Mouse (Mus musculus) liver, embryonic 11.5 days (tissue): ENCODE results near the gene Kcnma1. TPM values are rescaled to one million over a fixed set of nuclear protein-coding genes. Genes with fewer than 3 reads are reported as not detected.

Experiments used
- ATAC-seq: fragments of 200-750 bp; cut with Nextera tagmentation; replicated peaks from 2 replicates; pipeline ENCODE4 v1.8.0; 2017; ENCODE audit warnings: moderate number of reproducible peaks, mild to moderate bottlenecking, moderate TSS enrichment, moderate library complexity; ENCODE audit not compliant: low FRiP score
- DNase-seq: peaks from one replicate; pipeline ENCODE4 v3.0.0-alpha.2; 2017; ENCODE audit warnings: low spot score
- H3K27ac ChIP-seq: fragments of 300-500 bp; sonication (generic); 2 replicates; pipeline ENCODE4 v1.5.1; 2014; ENCODE audit warnings: mild to moderate bottlenecking, low read depth, low read length, control low read depth
- H3K27me3 ChIP-seq: fragments of 300-500 bp; sonication (generic); replicated peaks from 2 replicates; pipeline ENCODE4 v1.6.1; 2014; ENCODE audit warnings: low read length, mixed read lengths; ENCODE audit not compliant: control insufficient read depth, insufficient read depth
- H3K36me3 ChIP-seq: fragments of 300-500 bp; sonication (generic); 2 replicates; pipeline ENCODE4 v1.6.1; 2014; ENCODE audit warnings: mild to moderate bottlenecking, low read length, moderate library complexity, mixed read lengths; ENCODE audit not compliant: control insufficient read depth, insufficient read depth
- H3K4me1 ChIP-seq: fragments of 300-500 bp; sonication (generic); replicated peaks from 2 replicates; pipeline ENCODE4 v1.6.1; 2014; ENCODE audit warnings: low read length, mixed read lengths; ENCODE audit not compliant: control insufficient read depth, insufficient read depth
- H3K4me2 ChIP-seq: fragments of 300-500 bp; sonication (generic); 2 replicates; pipeline ENCODE4 v1.6.1; 2014; ENCODE audit warnings: mild to moderate bottlenecking, control low read depth, moderate library complexity
- H3K4me3 ChIP-seq: fragments of 300-500 bp; sonication (generic); 2 replicates; pipeline ENCODE4 v1.5.1; 2014; ENCODE audit warnings: low read depth, low read length, control low read depth
- H3K9ac ChIP-seq: fragments of 300-500 bp; sonication (generic); 2 replicates; pipeline ENCODE4 v1.6.1; 2014; ENCODE audit warnings: low read depth, low read length, control low read depth
- H3K9me3 ChIP-seq: fragments of 300-500 bp; sonication (generic); 2 replicates; pipeline ENCODE4 v1.6.1; 2016; ENCODE audit warnings: low read length, inconsistent platforms, mixed read lengths; ENCODE audit not compliant: control insufficient read depth
- WGBS: fragments of 180-500 bp; shearing (Covaris S2); extraction: QIAGEN DNeasy Blood & Tissue Kit; methylation state at CpG from one replicate; pipeline ENCODE4 v1.1.7; 2014; 5-methylcytosine and 5-hydroxymethylcytosine counted together
- polyA plus RNA-seq: library from polyadenylated mRNA; unstranded; fragments of >200 nt; fragmentation: Nextera tagmentation; extraction: Ambion mirVana; gene quantifications from 2 replicates; pipeline ENCODE4 v1.2.1, GENCODE M21; 2014

Gene Kcnma1
- polyA plus RNA-seq, 1 experiment from 2014 or later: 0.58 TPM

- ATAC-seq: no peak
Observed at GRCm38 (mm10) chr14:23995831-23996230, 18.5 kb downstream of the Kcnma1 start.

GRCm38 (mm10) chr14:23990871-23991270 is 23.4 kb downstream of the Kcnma1 start:
- Histone ChIP-seq H3K9ac (no peak overlapping the region), H3K36me3 (no peaks in the 10 kb centered on the region), H3K27ac (no peak overlapping the region), H3K4me2 (no peak overlapping the region), H3K4me1 (no peaks in the 10 kb centered on the region), H3K27me3 (no peaks in the 10 kb centered on the region), H3K9me3 (no peaks in the 10 kb centered on the region), H3K4me3 (no peak overlapping the region)
- 80% methylated on average over 7 of the region's 7 CpGs for WGBS
- DNase-seq (no peak), ATAC-seq (no peak)

More at GRCm38 (mm10) chr14:23995831-23996230, 18.5 kb downstream of the Kcnma1 start:
- Histone ChIP-seq H3K36me3 (no peaks in the 10 kb centered on the region), H3K4me2 (no peak overlapping the region), H3K27me3 (peaks cover 6% of the 10 kb centered on the region; the same call in 1 of the 2 replicates), H3K9ac (no peak overlapping the region), H3K9me3 (no peaks in the 10 kb centered on the region), H3K4me1 (no peaks in the 10 kb centered on the region), H3K4me3 (no peak overlapping the region), H3K27ac (no peak overlapping the region)
- no peak for DNase-seq
- 78% methylated on average over 3 of the region's 3 CpGs for WGBS

- WGBS: 80% methylated on average over 11 of the region's 11 CpGs
- Histone ChIP-seq H3K36me3 (no peaks in the 10 kb centered on the region), H3K9ac (no peak overlapping the region), H3K4me1 (no peaks in the 10 kb centered on the region), H3K9me3 (no peaks in the 10 kb centered on the region), H3K27me3 (no peaks in the 10 kb centered on the region), H3K4me3 (no peak overlapping the region), H3K27ac (no peak overlapping the region), H3K4me2 (no peak overlapping the region)
- DNase-seq (no peak), ATAC-seq (no peak)
Observed at GRCm38 (mm10) chr14:23989696-23990095, 24.6 kb downstream of the Kcnma1 start.

GRCm38 (mm10) chr14:23982205-23982604 is 32.1 kb downstream of the Kcnma1 start:
- Histone ChIP-seq H3K4me3 (no peak overlapping the region), H3K27ac (no peak overlapping the region), H3K4me2 (no peak overlapping the region), H3K9me3 (no peaks in the 10 kb centered on the region), H3K9ac (no peak overlapping the region), H3K27me3 (no peaks in the 10 kb centered on the region), H3K4me1 (no peaks in the 10 kb centered on the region), H3K36me3 (no peaks in the 10 kb centered on the region)
- DNase-seq: no peak
- ATAC-seq: no peak
- WGBS: 78% methylated on average over 8 of the region's 8 CpGs

- ATAC-seq: no peak
- 77% methylated on average over 2 of the region's 2 CpGs for WGBS
Observed at GRCm38 (mm10) chr14:23974685-23975084, 39.6 kb downstream of the Kcnma1 start.

GRCm38 (mm10) chr14:23966471-23966870 is 47.8 kb downstream of the Kcnma1 start:
- WGBS: 76% methylated on average over 8 of the region's 8 CpGs
- no peak for ATAC-seq
- DNase-seq: no peak

More at GRCm38 (mm10) chr14:23974685-23975084, 39.6 kb downstream of the Kcnma1 start:
- Histone ChIP-seq H3K9ac (no peak overlapping the region), H3K4me1 (no peaks in the 10 kb centered on the region), H3K27me3 (no peaks in the 10 kb centered on the region), H3K4me2 (no peak overlapping the region), H3K9me3 (no peaks in the 10 kb centered on the region), H3K36me3 (no peaks in the 10 kb centered on the region), H3K27ac (no peak overlapping the region), H3K4me3 (no peak overlapping the region)
- DNase-seq: no peak

GRCm38 (mm10) chr14:23959061-23959460 is 55.2 kb downstream of the Kcnma1 start:
- Histone ChIP-seq H3K4me3 (no peak overlapping the region), H3K36me3 (no peaks in the 10 kb centered on the region), H3K27me3 (no peaks in the 10 kb centered on the region), H3K4me1 (no peaks in the 10 kb centered on the region), H3K9ac (no peak overlapping the region), H3K9me3 (no peaks in the 10 kb centered on the region), H3K27ac (no peak overlapping the region), H3K4me2 (no peak overlapping the region)
- 78% methylated on average over 11 of the region's 11 CpGs for WGBS
- DNase-seq (no peak), ATAC-seq (no peak)

More at GRCm38 (mm10) chr14:23966471-23966870, 47.8 kb downstream of the Kcnma1 start:
- no peak overlapping the region for H3K4me3 ChIP-seq
- no peak overlapping the region for H3K9ac ChIP-seq
- H3K27me3 ChIP-seq: no peaks in the 10 kb centered on the region
- no peaks in the 10 kb centered on the region for H3K4me1 ChIP-seq
- no peaks in the 10 kb centered on the region for H3K9me3 ChIP-seq
- no peak overlapping the region for H3K27ac ChIP-seq
- no peaks in the 10 kb centered on the region for H3K36me3 ChIP-seq
- H3K4me2 ChIP-seq: no peak overlapping the region

- ATAC-seq: no peak
- no peak for DNase-seq
- H3K9ac ChIP-seq: no peak overlapping the region
- no peaks in the 10 kb centered on the region for H3K9me3 ChIP-seq
- H3K27me3 ChIP-seq: no peaks in the 10 kb centered on the region
- no peak overlapping the region for H3K27ac ChIP-seq
- no peaks in the 10 kb centered on the region for H3K4me1 ChIP-seq
- H3K4me3 ChIP-seq: no peak overlapping the region
- H3K36me3 ChIP-seq: no peaks in the 10 kb centered on the region
- no peak overlapping the region for H3K4me2 ChIP-seq
- WGBS: 83% methylated on average over 4 of the region's 4 CpGs
Observed at GRCm38 (mm10) chr14:23957270-23957669, 57.0 kb downstream of the Kcnma1 start.

- H3K4me2 ChIP-seq: no peak overlapping the region
- no peak overlapping the region for H3K9ac ChIP-seq
- H3K27me3 ChIP-seq: no peaks in the 10 kb centered on the region
- no peak overlapping the region for H3K4me3 ChIP-seq
- no peak overlapping the region for H3K27ac ChIP-seq
- no peaks in the 10 kb centered on the region for H3K36me3 ChIP-seq
- WGBS: 61% methylated on average over 2 of the region's 2 CpGs
- ATAC-seq (no peak), DNase-seq (no peak)
- no peaks in the 10 kb centered on the region for H3K9me3 ChIP-seq
- no peaks in the 10 kb centered on the region for H3K4me1 ChIP-seq
Observed at GRCm38 (mm10) chr14:23943876-23944275, 70.4 kb downstream of the Kcnma1 start.
